Mouse (Mus musculus) small intestine, adult 2 months (tissue): Measurements from ENCODE around the gene Trpm3. TPM values are rescaled to one million over a fixed set of nuclear protein-coding genes. Genes with fewer than 3 reads are reported as not detected.

Source experiments
- H3K27ac ChIP-seq: fragments of 200-500 bp; 2 replicates; pipeline ENCODE4 v1.5.1; 2012; ENCODE audit warnings: low read depth, low read length, control low read depth, inconsistent platforms; ENCODE audit not compliant: insufficient read depth
- H3K27me3 ChIP-seq: fragments of 200-500 bp; 2 replicates; pipeline ENCODE4 v1.6.1; 2012; ENCODE audit warnings: mild to moderate bottlenecking, moderate library complexity, low read length, inconsistent platforms; ENCODE audit not compliant: control insufficient read depth, insufficient read depth
- H3K36me3 ChIP-seq: fragments of 200-500 bp; 2 replicates; pipeline ENCODE4 v1.6.1; 2012; ENCODE audit warnings: mild to moderate bottlenecking, low read length, control low read depth, inconsistent platforms; ENCODE audit not compliant: control insufficient read depth, insufficient read depth
- H3K4me1 ChIP-seq: fragments of 200-500 bp; 2 replicates; pipeline ENCODE4 v1.6.1; 2012; ENCODE audit warnings: low read length, inconsistent platforms, mixed read lengths; ENCODE audit not compliant: control insufficient read depth, insufficient read depth, insufficient read length
- H3K4me3 ChIP-seq: fragments of 200-500 bp; 2 replicates; pipeline ENCODE4 v1.5.1; 2012; ENCODE audit warnings: low read depth, mild to moderate bottlenecking, control low read depth, inconsistent platforms, low read length, moderate library complexity
- CTCF ChIP-seq: fragments of 200-500 bp; IDR thresholded peaks from 2 replicates; pipeline ENCODE4 v1.5.1; 2012; ENCODE audit warnings: low read depth, mild to moderate bottlenecking, control low read depth, inconsistent platforms, low read length, moderate library complexity, mixed read lengths; ENCODE audit not compliant: insufficient replicate concordance, insufficient read length; ENCODE audit errors: extremely low read depth
- POLR2A ChIP-seq: fragments of 200-500 bp; IDR thresholded peaks from 2 replicates; pipeline ENCODE4 v1.6.1; 2012; ENCODE audit warnings: low read depth, mild to moderate bottlenecking, control low read depth, inconsistent platforms, low read length, moderate library complexity
- WGBS: fragments of 180-500 bp; shearing (Covaris S2); methylation state at CpG from one replicate; pipeline ENCODE4 v1.1.7; 2018; 5-methylcytosine and 5-hydroxymethylcytosine counted together
- polyA plus RNA-seq: library from polyadenylated mRNA; depleted of rRNA; stranded (reverse); fragments of >200 nt; gene quantifications from 2 replicates; pipeline ENCODE4 v1.2.3, GENCODE M21; 2012

Gene Trpm3
- polyA plus RNA-seq, 1 experiment, result 0.09 TPM

DNA sequence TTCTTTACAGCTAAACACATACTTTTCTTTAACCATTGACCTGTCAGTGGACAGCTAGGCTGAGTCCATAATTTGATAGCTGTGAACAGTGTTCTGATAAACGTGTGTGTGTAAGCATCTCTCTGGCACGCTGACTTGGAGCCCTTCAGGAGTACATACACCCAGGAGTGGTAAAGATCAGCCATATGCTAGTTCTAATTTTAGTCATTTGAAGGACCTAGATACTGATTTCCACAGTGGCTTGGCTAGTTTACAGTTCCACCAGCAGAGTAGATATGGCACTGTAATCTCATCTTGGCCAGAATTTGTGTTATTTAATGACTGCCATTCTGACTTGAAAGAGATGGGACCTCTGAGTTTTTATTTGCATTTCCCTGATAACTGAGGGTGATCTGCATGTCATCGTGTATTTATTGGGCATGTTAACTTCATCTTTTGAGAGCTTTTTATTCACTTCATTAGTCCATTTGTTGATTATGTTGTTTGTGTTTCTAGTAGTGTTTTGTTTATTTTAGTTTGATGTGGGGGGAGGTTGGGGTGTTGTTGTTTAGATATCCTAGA, 499.6 kb downstream of the Trpm3 start:
- TF ChIP-seq POLR2A (no peak), CTCF (no peak)
- Histone ChIP-seq H3K36me3 (no peaks in the 10 kb centered on the region), H3K4me3 (no peak overlapping the region), H3K27ac (no peak overlapping the region), H3K4me1 (no peaks in the 10 kb centered on the region), H3K27me3 (no peaks in the 10 kb centered on the region)
- 43% methylated on average over 3 of the region's 3 CpGs for WGBS

DNA sequence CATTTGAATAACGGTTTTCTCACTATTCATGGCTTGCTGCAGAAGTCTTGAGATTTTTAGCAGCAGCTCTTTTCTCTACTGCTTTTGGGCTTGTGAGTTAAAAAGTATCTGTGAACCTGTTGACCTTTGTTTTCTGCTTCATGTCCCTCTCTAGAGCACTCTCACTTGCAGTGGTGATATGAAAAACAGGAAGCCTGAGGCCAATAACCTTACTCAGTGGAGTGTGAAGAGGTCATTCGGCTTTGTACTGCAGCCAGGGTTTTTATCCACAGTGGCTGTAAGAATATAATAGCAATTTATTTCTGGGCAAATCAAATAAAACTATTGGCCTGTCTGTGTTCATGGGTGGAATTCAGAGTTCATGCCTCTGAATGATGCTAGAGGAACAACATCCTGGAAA, 503.3 kb downstream of the Trpm3 start:
- Histone ChIP-seq H3K4me3 (no peak overlapping the region), H3K4me1 (no peaks in the 10 kb centered on the region), H3K27ac (no peak overlapping the region), H3K36me3 (no peaks in the 10 kb centered on the region), H3K27me3 (no peaks in the 10 kb centered on the region)
- TF ChIP-seq CTCF, result no peak
- no peak for TF ChIP-seq POLR2A
- WGBS, result 73% methylated on average over 2 of the region's 2 CpGs

DNA sequence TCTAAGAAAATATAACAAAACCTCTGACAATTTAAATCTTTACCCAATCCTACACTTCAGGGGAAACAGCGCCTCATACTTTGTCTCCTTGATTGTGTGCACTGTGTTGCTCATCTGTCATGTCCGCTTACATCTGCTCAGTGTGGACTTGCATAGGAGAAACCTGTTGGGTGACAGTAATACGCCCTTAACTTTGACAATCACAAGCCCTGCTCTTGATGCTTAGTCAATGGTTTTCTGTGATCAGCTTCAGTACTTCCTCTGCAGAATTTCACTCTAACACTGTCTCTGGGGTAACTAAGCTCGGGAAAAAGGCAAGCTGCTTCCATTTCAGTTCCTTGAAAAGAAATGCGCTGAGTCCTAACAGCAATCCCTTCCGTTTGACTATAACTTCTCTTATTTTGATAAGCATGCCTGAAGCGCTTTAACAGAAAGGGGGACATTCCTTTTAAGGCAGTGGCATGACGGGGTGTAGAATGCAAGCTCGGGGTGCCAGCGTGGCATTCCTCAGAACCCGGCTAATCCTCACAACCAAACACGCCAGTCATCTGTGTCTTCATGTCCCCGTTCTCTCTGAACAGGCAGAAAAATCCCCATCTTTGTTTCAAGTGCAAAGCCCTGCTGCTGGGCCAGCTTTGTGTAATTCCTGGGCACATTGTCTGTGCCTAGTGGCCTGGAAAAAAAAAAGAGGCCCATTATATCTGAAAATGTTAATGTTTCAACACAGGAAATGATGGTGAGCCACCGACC, 517.8 kb downstream of the Trpm3 start:
- no peak overlapping the region for H3K4me3 ChIP-seq
- no peaks in the 10 kb centered on the region for H3K27me3 ChIP-seq
- H3K27ac ChIP-seq, result no peak overlapping the region
- no peak for TF ChIP-seq POLR2A
- no peak for TF ChIP-seq CTCF
- no peaks in the 10 kb centered on the region for H3K36me3 ChIP-seq
- no peaks in the 10 kb centered on the region for H3K4me1 ChIP-seq
- WGBS, result 76% methylated on average over 14 of the region's 14 CpGs

DNA sequence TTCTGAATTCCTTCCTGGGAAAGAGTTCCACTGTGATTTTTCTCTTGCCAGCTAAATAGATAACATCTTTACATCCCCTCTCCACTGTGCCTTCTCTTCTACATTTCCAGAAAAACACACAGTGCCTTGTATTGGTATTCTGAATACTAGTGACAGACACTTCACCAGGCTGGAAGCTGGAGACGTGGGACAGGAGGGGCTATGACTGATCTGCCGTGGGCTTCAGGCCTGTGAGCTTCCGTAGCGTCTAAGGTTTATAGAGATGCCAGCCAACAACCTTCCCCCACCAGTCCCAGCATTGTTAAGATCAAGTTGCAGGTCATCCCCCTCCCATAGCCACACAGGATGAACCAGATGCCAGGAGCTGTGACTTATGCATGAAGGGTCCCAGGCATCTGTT, 518.4 kb downstream of the Trpm3 start:
- Histone ChIP-seq H3K27me3 (no peaks in the 10 kb centered on the region), H3K27ac (no peak overlapping the region), H3K4me3 (no peak overlapping the region), H3K4me1 (no peaks in the 10 kb centered on the region), H3K36me3 (no peaks in the 10 kb centered on the region)
- TF ChIP-seq CTCF (no peak), POLR2A (no peak)
- 75% methylated on average over 4 of the region's 4 CpGs for WGBS

DNA sequence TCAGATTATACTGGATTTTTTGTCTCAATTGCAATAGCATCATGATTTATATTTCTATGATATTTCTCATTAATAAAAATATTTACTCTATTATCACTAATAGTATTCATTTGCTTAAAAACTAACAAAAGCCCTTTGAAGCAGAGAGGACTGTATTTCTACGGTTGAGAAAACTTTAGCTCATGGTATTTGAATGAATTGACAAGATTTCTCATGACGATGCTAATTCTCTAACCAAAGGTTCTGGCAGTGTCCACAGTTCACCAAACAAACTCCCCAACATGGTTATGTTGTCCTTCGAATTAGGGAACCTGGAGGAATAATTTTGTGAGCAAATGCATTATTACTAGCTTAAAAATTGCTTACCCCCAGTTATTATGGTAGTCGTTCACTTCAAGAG, 526.6 kb downstream of the Trpm3 start:
- no peak for TF ChIP-seq CTCF
- no peak for TF ChIP-seq POLR2A
- WGBS, result 76% methylated on average over 4 of the region's 4 CpGs
- no peaks in the 10 kb centered on the region for H3K27me3 ChIP-seq
- H3K36me3 ChIP-seq, result no peaks in the 10 kb centered on the region
- no peak overlapping the region for H3K4me3 ChIP-seq
- no peaks in the 10 kb centered on the region for H3K4me1 ChIP-seq
- no peak overlapping the region for H3K27ac ChIP-seq

DNA sequence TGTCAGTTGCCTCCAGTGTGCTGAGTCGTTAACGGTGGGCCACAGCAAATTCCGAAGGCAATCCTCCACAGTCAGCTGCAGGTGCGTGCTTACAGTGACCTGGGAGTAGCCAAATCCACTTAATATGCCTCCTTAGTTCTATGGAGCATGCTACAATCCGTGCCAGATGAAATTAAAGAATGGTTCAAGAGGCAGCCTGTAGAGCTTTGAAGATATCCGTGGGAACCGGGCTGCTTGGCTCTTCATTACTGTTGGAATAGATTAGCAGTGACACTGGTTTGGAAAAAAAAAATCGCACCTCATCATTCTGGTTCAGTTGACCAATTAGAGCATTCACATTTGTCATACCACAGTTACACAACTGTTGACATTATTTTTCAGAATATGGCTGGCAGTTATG, 531.4 kb downstream of the Trpm3 start:
- whole genome bisulfite sequencing, result 87% methylated on average over 8 of the region's 8 CpGs
- TF ChIP-seq CTCF (no peak), POLR2A (no peak)
- H3K27me3 ChIP-seq, result no peaks in the 10 kb centered on the region
- H3K4me1 ChIP-seq, result no peaks in the 10 kb centered on the region
- H3K4me3 ChIP-seq, result no peak overlapping the region
- H3K27ac ChIP-seq, result no peak overlapping the region
- H3K36me3 ChIP-seq, result no peaks in the 10 kb centered on the region

DNA sequence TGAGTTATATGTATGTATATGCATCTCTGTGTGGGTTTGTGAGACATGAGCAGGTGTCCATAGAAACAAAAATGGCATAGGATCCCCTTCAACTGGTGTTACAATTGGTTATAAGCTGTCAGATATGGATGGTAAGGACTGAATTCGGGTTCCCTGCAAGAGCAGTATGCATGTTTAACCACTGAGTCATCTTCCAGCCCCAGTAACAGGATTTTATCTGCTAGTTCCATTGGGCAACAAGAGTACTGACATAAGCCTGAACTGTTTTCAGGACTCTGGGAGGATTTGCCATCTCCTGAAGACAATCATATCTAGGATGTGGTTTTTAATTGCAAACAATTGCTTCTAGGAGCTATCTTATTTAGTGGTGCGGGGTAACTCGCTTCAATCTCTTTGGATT, 534.0 kb downstream of the Trpm3 start:
- H3K4me3 ChIP-seq, result no peak overlapping the region
- WGBS, result 82% methylated on average over 3 of the region's 3 CpGs
- H3K36me3 ChIP-seq, result no peaks in the 10 kb centered on the region
- no peak for TF ChIP-seq CTCF
- no peak for TF ChIP-seq POLR2A
- no peaks in the 10 kb centered on the region for H3K27me3 ChIP-seq
- H3K27ac ChIP-seq, result no peak overlapping the region
- no peaks in the 10 kb centered on the region for H3K4me1 ChIP-seq
